Mouse (Mus musculus): ENCODE data around the gene Pds5b. TPM values are rescaled to one million over a fixed set of nuclear protein-coding genes. Genes with fewer than 3 reads are reported as not detected.
"Not testable (repeated sequence)": the region's sequence is repeated elsewhere in the genome, so short reads cannot be mapped to it uniquely, and the experiment has no call there.

The Pds5b gene
- total and polyA plus RNA-seq, 2 experiments, result 1.6 to 16.2 TPM

GRCm38 (mm10) chr5:150664794-150665131, 8.8 kb upstream of the Pds5b start:
- peaks cover 15% of the 10 kb centered on the region for H3K36me3 ChIP-seq (ENCODE audit: control insufficient read depth, insufficient read depth, low read length)
- H3K27me3 ChIP-seq (ENCODE audit: control insufficient read depth, insufficient read depth, low read length), result no peaks in the 10 kb centered on the region
- peaks cover 10% of the 10 kb centered on the region; the same call in 1 of the 2 replicates for H3K4me1 ChIP-seq (ENCODE audit: control insufficient read depth, insufficient read depth, low read length)
- peak overlapping the region; percentile 98 for H3K4me3 ChIP-seq (ENCODE audit: insufficient read depth, low read depth, low read length)
- 1% methylated on average over 10 of the region's 10 CpGs for WGBS
- peak overlapping the region; percentile 98 for H3K9ac ChIP-seq (ENCODE audit: low read depth, low read length)
- TF ChIP-seq CTCF (IDR thresholded peaks at IDR 0.05; ENCODE audit: low read depth, low read length), result no peak
- TF ChIP-seq POLR2A (IDR thresholded peaks at IDR 0.05; ENCODE audit: extremely low read depth, insufficient read depth, low read length), result no peak
- H3K79me2 ChIP-seq (ENCODE audit: control insufficient read depth, insufficient read depth, low read length), result peaks cover 21% of the 10 kb centered on the region; the same call in 1 of the 2 replicates
- peak overlapping the region; percentile 97 for H3K27ac ChIP-seq (replicated peaks; ENCODE audit: insufficient read depth, low read depth, low read length)
- DNase-seq (ENCODE audit: extremely low read depth, low read depth, low spot score), result peak; percentile 50

DNA sequence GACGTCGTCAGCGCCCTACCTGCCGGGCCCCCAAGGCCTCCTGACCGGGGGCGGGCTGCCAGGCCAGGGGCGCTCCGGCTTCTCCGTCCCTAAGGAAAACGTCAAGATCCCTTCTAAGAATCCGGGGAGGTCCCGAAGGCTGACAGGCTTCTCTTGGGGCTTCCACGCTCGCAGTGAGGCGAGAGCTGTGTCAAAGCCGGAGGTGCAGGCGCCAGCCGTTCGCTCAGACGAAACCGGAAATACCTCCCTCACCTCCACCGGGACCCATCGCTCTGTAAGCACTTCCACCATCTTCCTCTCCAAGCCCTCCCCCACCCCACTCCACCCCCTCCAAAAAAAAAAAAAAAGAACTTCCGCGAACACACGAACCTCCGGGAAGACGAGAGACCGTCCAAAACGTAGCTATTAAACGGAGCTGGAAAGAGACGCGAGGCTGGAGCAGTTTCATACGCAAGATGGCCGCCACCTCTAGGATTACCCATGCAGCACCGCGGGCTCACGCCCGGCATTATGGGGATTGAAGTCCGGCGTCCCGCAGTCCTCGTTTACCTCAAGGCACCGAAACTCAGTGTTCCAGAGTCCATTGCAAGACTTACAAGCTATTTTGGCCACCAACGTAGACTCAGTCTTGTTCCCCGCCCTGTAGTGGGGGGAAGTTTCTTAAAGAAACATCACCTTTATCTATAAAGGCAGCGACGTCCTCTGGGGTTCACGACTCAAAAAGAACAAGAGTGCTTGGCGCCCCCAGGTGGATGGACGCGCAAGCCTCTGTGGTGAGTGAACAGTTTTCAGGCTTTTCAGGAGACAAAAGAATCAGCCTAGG, 8.2 kb upstream of the Pds5b start:
- peak overlapping the region; percentile 98 for H3K9ac ChIP-seq (ENCODE audit: low read depth, low read length)
- H3K79me2 ChIP-seq (ENCODE audit: control insufficient read depth, insufficient read depth, low read length), result peaks cover 21% of the 10 kb centered on the region; the same call in 1 of the 2 replicates
- peaks cover 13% of the 10 kb centered on the region for H3K36me3 ChIP-seq (ENCODE audit: control insufficient read depth, insufficient read depth, low read length)
- TF ChIP-seq CTCF (IDR thresholded peaks at IDR 0.05; ENCODE audit: low read depth, low read length) (peak; percentile 90), POLR2A (IDR thresholded peaks at IDR 0.05; ENCODE audit: extremely low read depth, insufficient read depth, low read length) (no peak)
- DNase-seq (ENCODE audit: extremely low read depth, low read depth, low spot score), result peak; percentile 100
- H3K4me1 ChIP-seq (ENCODE audit: control insufficient read depth, insufficient read depth, low read length), result peaks cover 10% of the 10 kb centered on the region; the same call in 1 of the 2 replicates
- peak overlapping the region; percentile 98 for H3K4me3 ChIP-seq (ENCODE audit: insufficient read depth, low read depth, low read length)
- under 1% methylated on average over 52 of the region's 52 CpGs for WGBS
- peak overlapping the region; percentile 97 for H3K27ac ChIP-seq (replicated peaks; ENCODE audit: insufficient read depth, low read depth, low read length)
- H3K27me3 ChIP-seq (ENCODE audit: control insufficient read depth, insufficient read depth, low read length), result no peaks in the 10 kb centered on the region

- Histone ChIP-seq H3K4me3 (ENCODE audit: insufficient read depth, low read depth, low read length) (peak within 1 kb of the TSS; percentile 98), H3K36me3 (ENCODE audit: control insufficient read depth, insufficient read depth, low read length) (peaks cover 11% of the 10 kb centered on the region), H3K4me1 (ENCODE audit: control insufficient read depth, insufficient read depth, low read length) (peaks cover 10% of the 10 kb centered on the region; the same call in 1 of the 2 replicates), H3K9ac (ENCODE audit: low read depth, low read length) (peak within 1 kb of the TSS; percentile 98), H3K79me2 (ENCODE audit: control insufficient read depth, insufficient read depth, low read length) (peaks cover 20% of the 10 kb centered on the region; the same call in 1 of the 2 replicates), H3K27ac (replicated peaks; ENCODE audit: insufficient read depth, low read depth, low read length) (peak within 1 kb of the TSS; percentile 97)
- not testable (repeated sequence) for H3K27me3 ChIP-seq (ENCODE audit: control insufficient read depth, insufficient read depth, low read length); DNase-seq (ENCODE audit: extremely low read depth, low read depth, low spot score)
- WGBS, result 92% methylated on average over 9 of the region's 9 CpGs
Observed at GRCm38 (mm10) chr5:150666133-150666739, 7.3 kb upstream of the Pds5b start, which contains the start of gene N4bp2l2. Gene N4bp2l2, minus strand, starts transcription at chr5:150666183.

DNA sequence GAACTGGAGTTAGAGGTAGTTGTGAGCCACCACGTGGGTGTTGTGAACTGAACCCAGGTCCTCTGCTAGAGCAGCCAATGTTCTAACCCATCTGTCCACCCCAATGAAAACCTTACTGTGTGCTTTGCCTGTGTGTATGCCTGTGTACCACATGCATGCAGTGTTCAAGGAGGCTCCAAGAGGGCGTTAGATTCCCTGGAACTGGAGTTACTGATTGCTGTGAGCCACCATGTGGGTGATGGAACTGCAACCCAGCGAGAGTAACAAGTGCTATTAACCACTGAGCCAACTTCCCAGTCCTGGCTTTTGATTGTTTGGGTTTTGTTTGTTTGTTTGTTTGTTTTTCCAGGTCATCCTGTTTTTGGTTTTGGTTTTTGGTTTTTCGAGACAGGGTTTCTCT, 4.8 kb upstream of the Pds5b start:
- no peak overlapping the region for H3K9ac ChIP-seq (ENCODE audit: low read depth, low read length)
- H3K4me1 ChIP-seq (ENCODE audit: control insufficient read depth, insufficient read depth, low read length), result peaks cover 3% of the 10 kb centered on the region; the same call in 1 of the 2 replicates
- no peaks in the 10 kb centered on the region for H3K36me3 ChIP-seq (ENCODE audit: control insufficient read depth, insufficient read depth, low read length)
- DNase-seq (ENCODE audit: extremely low read depth, low read depth, low spot score), result no peak
- no peak overlapping the region for H3K4me3 ChIP-seq (ENCODE audit: insufficient read depth, low read depth, low read length)
- TF ChIP-seq CTCF (IDR thresholded peaks at IDR 0.05; ENCODE audit: low read depth, low read length) (no peak), POLR2A (IDR thresholded peaks at IDR 0.05; ENCODE audit: extremely low read depth, insufficient read depth, low read length) (no peak)
- H3K79me2 ChIP-seq (ENCODE audit: control insufficient read depth, insufficient read depth, low read length), result peaks cover 8% of the 10 kb centered on the region; the same call in 1 of the 2 replicates
- H3K27me3 ChIP-seq (ENCODE audit: control insufficient read depth, insufficient read depth, low read length), result no peaks in the 10 kb centered on the region
- no peak overlapping the region for H3K27ac ChIP-seq (replicated peaks; ENCODE audit: insufficient read depth, low read depth, low read length)
- WGBS, result 66% methylated on average over 4 of the region's 4 CpGs

DNA sequence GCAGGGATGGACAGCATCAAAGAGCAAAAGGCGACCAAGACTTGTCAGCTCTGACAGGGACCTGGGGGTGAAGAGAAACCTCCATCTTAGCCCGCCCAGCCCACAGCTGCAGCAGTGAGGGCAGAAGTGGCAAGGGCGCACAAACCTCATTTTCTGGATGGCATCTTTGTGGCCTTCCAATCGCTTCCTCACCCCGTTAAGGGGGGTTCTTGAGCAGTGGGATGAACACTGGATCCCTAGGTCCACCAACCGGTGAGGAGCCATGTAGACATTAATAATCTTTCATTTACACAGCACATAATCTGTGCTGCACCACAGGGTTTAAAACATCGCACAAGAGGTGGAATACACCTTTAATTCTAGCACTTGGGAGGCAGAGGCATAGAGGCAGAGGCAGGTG, 1.2 kb upstream of the Pds5b start:
- Histone ChIP-seq H3K4me3 (ENCODE audit: insufficient read depth, low read depth, low read length) (no peak overlapping the region), H3K27me3 (ENCODE audit: control insufficient read depth, insufficient read depth, low read length) (no peaks in the 10 kb centered on the region), H3K36me3 (ENCODE audit: control insufficient read depth, insufficient read depth, low read length) (no peaks in the 10 kb centered on the region), H3K27ac (replicated peaks; ENCODE audit: insufficient read depth, low read depth, low read length) (no peak overlapping the region), H3K79me2 (ENCODE audit: control insufficient read depth, insufficient read depth, low read length) (peaks cover 10% of the 10 kb centered on the region), H3K9ac (ENCODE audit: low read depth, low read length) (no peak overlapping the region), H3K4me1 (ENCODE audit: control insufficient read depth, insufficient read depth, low read length) (peaks cover 3% of the 10 kb centered on the region; the same call in 1 of the 2 replicates)
- TF ChIP-seq CTCF (IDR thresholded peaks at IDR 0.05; ENCODE audit: low read depth, low read length) (no peak), POLR2A (IDR thresholded peaks at IDR 0.05; ENCODE audit: extremely low read depth, insufficient read depth, low read length) (no peak)
- WGBS, result 91% methylated on average over 7 of the region's 7 CpGs
- DNase-seq (ENCODE audit: extremely low read depth, low read depth, low spot score), result no peak
